Mouse (Mus musculus) kidney, postnatal 36 days (tissue): ENCODE measurements around the gene Olfr70.

ENCODE experiments used
- DNase-seq, 2 experiments: peaks; one replicate each; pipeline ENCODE4 v3.0.0; 2021 to 2022; ENCODE audit warnings: mixed read lengths in 2 of 2

Gene Olfr70

GRCm38 (mm10) chr4:43709869-43710268 is 9.3 kb upstream of the Olfr70 start, which contains the start of gene Olfr71:
Gene Olfr71 (minus strand): TSS chr4:43710255.
- no peak for DNase-seq

- DNase-seq, result peak in 1 of 2 experiments; percentile 70
These were observed 5.4 kb upstream of the Olfr70 start for GRCm38 (mm10) chr4:43705991-43706390.

DNA sequence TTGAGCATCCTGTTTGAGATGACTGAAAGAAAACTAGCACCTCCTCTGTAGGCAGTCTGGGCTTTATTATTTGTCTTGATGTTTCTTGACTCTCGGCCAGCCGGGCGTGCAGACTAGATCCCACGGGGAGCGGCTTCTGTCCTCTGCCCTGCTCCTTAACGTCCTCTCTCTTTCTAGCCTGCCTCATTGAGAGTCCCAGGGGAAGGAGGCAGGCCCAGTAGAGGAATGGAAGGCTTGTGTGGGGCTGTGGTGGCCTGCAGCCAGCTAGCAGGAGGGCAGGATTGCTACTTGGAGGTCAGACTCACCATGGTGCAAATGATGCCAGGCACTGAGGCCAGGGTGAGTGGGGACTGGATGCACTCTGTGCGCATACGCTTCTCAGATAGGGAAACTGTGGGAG is 3.2 kb upstream of the Olfr70 start:
- peak; percentile 55 to 60 for DNase-seq

DNA sequence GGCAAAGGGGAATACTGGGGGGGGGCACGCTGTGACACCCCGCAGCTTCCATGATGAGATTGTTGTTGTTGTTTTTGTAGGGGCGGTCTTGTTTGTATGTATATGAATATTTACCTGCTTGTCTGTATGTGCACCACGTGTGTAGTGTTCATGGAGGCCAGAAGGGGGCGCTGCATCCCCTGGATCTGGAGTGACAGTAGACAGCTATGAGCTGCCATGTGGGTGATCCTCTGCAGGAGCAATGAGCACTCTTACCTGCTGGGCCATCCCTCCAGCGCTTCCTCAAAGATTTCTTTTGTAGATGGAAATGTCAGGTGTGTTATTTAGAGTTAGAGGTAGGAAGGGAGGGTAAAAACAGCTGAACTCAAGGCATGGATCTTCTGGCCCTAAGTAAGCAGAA is 2.8 kb upstream of the Olfr70 start:
- DNase-seq, result no peak

- DNase-seq, result no peak
These were observed 4.0 kb downstream of the Olfr70 start for GRCm38 (mm10) chr4:43696561-43696960.

DNA sequence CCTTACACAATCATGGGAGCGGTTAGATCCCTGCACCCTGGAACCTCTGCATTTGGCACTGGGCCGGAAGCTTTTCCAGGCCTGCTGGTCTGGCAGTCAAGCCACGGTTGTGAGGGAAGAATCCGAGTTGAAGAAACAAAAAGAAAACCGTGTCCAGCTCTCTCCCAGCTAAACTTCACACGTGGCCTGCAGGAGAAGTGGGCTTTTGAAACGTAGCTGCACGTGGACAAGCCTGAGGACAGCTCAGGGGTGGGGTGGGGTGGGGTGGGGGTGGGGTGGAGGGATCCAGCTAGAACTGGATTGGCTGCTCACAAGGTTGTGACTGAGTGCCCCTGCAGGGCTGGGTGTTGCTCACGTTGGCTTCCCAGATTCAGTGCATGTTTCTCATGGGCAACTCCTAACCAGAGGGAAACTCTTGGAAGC is 5.3 kb downstream of the Olfr70 start:
- DNase-seq, result peak; percentile 56 to 77

DNA sequence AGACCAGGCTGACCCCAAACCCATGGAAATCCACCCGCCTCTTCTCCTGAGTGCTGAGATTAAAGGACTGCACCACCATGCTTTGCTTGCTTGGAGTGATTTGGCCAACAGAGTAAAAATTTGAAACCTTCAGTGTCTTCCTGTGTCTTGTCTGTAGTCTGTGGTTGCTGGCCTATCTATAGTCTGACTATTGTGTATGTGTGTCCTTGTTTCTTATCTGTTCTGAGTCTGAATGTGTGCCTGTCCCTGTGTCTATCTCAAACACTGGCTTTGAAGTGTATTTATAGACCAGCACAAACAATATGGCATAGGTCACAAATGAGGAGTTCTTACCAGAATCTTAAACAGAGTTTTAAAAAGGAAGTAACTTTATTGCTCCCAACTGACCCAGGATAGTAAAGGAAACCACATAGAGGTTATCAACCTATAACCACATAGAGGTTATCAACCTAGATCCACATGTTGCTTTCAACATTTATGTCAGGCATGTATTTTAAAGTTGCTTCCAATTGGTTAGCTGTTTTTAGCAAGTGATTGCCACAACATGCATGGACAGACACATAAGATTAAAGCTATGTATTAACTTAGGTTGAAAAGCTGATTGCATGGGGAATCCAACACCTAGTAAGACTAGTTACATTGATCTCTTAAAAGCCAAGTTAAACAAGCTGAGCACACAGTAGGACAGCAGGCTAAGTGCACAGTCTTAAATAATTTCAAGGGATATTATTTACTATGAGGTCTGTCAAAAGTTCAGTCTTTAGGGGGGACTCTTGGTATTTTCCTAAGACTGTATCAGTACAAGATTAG is 6.0 kb downstream of the Olfr70 start:
- DNase-seq, result no peak

- no peak for DNase-seq
These were observed 6.8 kb downstream of the Olfr70 start for GRCm38 (mm10) chr4:43693806-43694241.

DNA sequence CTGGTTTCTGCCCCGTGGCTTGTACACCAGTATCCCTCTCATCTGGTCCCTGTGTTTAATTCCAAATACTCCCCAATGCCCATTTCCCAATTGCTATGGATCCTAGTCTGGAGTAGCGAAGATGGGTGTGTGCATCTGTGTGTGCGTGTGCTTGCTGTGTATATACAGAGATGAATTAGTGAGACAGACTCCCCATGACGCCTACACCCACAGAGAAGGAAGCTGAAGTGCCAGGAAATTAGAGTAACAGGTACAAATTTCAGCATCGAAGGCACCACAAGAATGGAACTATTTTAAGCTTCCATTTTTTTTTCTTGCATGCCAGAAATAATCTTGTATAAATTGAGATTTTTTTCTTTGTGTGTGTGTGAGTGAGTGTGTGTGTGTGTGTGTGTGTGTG is 9.6 kb downstream of the Olfr70 start:
- DNase-seq, result no peak

DNA sequence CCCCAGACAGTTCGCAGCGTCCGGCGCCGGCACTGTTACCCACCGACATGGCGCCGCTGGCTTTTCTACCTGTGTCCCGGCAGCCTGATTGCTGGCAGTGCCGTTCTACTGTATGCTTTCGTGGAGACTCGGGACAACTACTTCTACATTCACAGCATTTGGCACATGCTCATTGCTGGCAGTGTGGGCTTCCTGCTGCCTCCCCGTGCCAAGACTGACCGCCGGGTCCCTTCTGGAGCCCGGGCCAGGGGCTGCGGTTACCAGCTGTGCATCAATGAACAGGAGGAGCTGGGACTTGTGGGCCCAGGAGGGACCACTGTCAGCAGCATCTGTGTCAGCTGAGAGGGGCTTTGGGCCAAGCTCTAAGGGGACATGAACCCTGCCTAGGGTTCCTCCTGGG is 10.6 kb downstream of the Olfr70 start:
- DNase-seq, result no peak

DNA sequence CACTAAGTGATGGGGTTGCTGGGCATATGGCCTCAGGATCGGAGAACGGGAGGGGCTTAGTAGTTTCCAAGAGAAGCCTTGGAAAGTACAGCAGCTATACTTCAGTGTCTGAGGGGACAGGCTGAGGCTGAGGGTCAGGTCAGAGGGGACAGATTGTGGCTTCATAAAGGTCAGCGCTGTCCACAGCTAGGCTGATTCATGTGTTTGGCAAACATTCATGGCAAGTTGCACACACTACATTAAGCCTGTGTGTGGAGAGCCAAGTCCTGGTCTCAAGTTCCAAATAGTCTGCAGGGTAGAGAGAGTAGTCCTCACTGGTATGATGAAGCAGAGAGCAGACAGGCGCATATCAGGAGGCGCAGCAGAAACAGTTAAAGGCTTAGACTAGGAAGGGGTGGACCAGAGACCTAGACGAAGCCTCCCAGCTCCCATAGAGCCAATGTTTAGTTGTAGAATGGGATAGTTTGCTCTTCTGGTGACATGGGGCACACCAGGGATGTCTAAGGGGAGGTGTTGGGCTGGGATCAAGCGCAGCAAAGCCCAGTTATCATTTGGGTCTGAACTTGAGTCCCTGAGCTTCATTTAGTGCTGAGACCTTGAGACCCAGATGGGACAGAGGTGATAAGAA is 21.1 kb downstream of the Olfr70 start:
- DNase-seq, result peak; percentile 48 to 50

- DNase-seq, result no peak
These were observed 22.1 kb downstream of the Olfr70 start for GRCm38 (mm10) chr4:43678541-43678940.

GRCm38 (mm10) chr4:43675608-43676007 is 25.0 kb downstream of the Olfr70 start:
- no peak for DNase-seq

DNA sequence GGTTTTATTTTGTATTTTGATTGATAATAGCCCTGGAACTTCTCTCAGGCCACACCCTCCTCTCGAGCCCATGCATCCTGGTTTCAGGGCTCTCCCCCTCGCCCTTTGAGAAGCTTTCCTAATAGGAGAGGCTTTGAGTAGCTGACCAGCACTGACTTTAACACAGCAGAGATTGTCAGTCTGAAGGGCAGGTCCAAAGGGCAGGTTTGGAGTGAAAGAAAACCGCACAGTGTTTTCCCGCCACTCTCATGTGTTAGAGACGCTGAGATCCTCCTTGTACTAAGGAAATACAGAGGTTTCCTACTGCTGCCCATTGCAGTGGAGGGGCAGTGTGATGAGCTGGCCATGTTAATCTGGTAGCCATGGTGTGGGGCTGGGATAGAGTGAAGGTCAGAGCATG is 25.6 kb downstream of the Olfr70 start:
- peak; percentile 39 to 52 for DNase-seq

GRCm38 (mm10) chr4:43673703-43674102 is 26.9 kb downstream of the Olfr70 start:
- DNase-seq, result no peak

DNA sequence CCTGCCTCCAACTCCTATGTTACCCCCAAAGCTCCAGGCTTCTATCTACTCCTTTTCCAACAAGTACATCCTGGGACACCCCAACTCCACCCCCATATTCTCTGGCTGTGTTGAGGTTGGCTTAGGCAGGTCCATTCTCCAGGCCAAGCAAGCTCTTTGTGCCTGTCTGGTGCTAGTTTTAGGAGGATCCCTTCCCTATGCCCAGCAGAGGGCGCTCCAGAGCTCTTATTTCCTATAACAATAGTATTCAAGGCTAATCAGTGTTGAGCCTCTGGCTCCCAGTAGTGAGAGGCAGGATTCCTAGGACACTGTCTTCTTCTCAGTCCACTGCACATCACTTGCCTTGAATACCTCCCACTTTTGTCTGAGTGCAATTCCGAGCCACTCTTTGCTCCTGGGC is 28.5 kb downstream of the Olfr70 start:
- DNase-seq, result peak; percentile 92 to 98

DNA sequence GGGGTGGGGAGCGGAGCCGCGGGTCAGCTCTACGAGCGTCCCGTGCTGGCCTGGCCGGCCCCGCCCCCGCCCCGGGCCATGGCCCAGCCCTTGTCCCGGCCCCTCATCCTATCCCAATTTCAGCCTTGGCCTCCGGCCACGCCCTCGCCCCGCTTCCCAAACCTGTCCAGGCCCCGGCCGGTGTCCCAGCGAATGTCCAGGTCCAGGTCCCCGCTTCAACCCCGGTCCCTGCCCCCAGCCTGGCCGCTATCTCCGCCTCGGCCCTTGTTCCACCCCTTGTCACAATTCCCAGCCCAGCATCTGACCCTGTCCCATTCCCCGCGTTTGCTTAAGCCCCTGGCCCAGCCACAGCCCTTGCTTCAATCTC is 31.2 kb downstream of the Olfr70 start:
- peak; percentile 64 to 84 for DNase-seq

DNA sequence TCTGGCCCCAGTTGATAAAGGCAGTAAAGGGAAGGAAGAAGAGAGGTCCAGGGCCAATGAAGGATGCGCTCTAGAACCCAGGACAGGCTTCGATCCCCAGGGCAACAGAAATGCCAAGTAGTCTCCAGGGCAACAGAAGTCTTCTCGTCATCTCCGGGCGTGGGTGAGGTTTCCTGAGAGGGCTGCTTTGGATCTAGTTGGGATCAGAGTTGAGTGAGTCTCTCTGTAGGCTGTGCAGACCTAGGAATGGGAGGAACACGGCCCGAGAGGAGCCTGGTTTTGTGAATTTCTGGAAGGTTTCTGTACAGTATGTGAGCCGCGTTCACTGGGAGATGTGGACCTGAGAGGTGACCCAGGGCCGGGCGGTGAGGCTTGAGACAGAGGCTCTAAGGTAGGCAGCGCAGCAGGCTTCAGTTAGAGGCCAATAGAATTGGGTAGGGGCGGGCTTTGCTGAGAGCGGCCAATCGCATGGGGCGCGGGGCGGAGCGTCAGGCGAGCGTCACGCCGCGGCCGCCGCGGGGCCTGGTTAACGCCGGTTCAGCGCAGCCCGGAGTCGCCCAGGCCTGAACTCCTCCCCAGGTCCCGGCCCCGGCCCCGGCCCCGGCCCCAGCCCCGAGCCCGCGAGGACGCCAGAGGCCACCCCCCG is 31.7 kb downstream of the Olfr70 start, which contains the start of the genes Tmem8b and Fam221b:
Gene Tmem8b, plus strand, starts transcription at position 190 of the 646 bp plus-strand sequence.
Gene Fam221b, minus strand, starts transcription at position 364 of the 646 bp plus-strand sequence.
- peak; percentile 92 to 95 for DNase-seq

DNA sequence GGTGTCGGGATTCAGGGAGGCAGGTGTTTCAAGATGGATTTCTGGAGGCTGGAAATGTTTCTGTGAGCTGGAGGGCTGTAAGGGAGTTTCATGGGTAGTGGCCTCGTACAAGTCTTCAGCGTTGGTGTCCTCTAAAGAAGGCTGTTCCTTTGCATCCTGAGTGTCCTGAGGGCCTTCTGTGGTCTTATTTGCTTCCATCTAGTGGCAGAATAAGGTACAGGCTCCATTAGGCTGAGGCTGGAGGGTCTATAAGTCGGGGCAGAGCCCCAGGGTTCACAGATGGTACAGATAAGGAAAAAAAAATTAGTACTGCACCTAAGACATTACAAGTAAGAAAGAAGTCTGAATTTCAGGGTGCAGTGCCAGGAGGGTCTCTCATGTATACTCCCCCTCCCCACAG is 34.2 kb downstream of the Olfr70 start:
- peak; percentile 29 to 37 for DNase-seq

DNA sequence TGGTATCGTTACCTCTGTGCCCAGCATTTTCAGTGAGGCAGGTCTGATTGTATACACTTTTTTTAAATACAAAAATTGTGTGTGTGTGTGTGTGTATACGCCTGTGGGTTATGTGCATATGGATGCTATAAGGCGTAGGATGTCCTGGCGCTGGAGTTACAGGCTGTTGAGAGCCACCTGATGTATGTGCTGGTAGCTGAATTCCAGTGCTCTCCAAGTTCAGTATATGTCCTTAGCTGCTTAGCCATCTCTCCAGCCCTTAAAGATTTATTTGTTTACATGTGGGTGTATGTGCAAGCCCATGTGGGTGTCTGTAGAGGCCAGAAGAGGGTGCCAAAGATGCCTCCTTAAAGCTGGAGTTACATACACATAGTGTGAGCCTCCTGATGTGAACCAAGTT is 43.5 kb downstream of the Olfr70 start:
- no peak for DNase-seq

DNA sequence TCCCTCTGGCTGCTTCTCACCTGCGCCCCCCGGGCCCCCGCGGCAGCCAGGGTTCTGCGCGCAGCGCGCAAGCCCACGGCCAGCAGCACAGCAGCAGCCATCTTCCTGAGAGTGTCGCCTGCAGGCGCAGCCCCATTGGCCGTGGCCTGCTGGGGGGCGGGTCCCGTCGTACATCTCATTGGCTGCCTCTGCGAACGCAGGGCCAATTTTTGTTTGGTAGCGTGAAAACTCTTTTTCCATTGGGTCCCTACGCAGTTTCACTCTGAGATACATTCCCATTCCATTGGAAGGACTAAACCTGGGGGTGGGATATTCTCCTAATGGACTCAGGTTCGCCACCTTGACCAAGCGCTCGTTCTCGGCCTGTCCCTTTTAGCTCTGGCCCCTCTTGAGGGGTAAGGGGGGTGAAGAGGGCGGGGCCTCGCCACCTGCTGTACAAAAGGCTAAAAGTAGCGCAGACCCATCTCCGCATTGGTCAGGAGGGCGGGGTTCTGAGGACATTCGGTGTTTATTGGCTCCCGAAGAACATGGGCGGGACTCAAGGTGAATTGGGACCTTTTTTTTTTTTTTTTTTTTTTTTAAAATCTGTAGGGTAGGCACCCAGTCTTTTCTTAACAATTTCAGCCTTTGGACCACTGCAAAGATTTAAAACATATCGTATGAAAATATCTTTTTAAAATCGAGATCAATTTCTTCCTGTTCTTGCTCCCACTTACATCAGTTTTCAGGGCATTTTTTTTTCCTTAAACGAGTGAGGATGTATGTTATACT is 44.1 kb downstream of the Olfr70 start, which contains the start of gene Hint2:
Gene Hint2, minus strand, starts transcription at position 128 of the 771 bp plus-strand sequence.
- DNase-seq, result peak; percentile 96 to 99

DNA sequence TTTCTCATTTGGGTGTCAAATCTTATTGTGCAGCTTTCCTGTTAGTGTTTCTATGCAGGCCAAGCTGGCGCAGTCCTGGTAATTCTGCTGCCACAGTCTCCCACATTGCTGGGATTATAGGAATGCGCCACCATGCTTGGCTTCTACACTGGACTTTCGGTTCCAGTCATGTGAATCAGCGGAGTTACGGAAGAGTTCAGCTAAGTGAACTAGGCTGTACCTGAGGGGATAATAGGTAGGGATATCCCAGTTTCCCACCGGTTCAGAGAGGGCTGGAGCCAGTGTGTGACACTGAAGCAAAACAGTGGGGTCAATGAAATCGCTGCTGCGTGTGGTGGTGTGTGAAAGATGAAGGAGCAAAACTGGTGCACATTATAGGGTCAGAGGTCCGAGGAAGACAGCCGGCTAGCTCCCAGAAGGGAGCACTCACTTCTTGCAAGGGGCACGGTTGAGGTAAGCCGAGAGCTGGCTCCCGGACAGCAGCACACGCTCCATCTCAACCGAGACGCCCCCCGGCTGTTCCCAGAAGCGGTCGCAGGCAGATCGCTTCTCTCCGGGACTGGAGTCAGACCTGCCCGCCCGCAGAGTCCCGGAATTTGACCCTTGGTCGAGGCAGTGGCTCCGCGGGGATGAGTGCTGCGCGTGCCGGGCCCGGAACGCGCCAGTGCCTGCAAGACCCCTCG is 44.8 kb downstream of the Olfr70 start:
- DNase-seq, result peak; percentile 62 to 71
